Mouse (Mus musculus) adrenal gland, adult 18-20 months (tissue): ENCODE measurements around the gene Mrgprd. TPM values are rescaled to one million over a fixed set of nuclear protein-coding genes. Genes with fewer than 3 reads are reported as not detected.

ENCODE experiments used
- DNase-seq, 2 experiments: peaks; one replicate each; pipeline ENCODE4 v3.0.0; 2021 to 2022; ENCODE audit warnings: low spot score in 2 of 2
- total RNA-seq, 2 experiments: library from RNA; stranded (reverse); gene quantifications; 1 replicate in 1 of 2; 2 replicates in 1 of 2; pipeline ENCODE4 v1.2.3; 2021

Mrgprd gene
- total RNA-seq, 2 experiments from 2014 or later, result not detected

DNA sequence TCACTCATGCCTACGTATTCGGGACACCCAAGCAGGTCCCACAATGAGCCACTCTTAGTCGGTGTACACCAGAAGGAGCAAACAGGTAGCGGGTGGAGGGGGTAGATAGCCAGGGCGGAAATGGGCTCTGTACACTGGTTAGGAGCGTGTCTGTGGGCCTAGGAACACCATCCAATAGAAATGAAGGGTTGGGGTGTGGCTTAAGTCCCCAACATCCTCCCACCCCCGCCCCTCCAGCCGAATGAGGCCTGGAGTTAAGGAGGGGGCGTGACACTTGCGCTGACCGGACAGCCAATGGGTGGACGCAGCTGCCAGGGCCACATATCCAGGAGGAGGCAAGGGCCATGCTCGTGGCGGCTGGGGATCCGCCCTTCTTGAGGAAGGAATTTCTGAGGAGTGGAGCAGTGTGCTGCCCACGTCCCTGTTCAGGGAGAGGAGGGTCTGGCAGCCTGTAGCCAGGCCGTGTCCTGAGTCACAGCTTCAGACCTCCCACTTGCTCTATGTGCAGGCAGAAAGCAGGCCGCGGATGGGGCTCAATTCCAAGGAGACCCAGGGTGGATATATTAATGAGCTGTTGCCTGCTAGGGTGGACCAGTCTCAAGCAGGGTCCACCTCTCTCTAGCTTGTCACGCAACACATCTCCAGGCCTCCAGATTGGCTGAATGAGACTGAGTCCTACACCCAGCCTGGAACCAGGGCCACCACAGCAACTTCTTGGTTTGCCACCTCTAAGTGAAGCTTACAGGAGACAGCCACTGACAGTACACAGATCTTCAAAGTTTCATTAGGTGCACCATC is 11.9 kb upstream of the Mrgprd start:
- no peak for DNase-seq

DNA sequence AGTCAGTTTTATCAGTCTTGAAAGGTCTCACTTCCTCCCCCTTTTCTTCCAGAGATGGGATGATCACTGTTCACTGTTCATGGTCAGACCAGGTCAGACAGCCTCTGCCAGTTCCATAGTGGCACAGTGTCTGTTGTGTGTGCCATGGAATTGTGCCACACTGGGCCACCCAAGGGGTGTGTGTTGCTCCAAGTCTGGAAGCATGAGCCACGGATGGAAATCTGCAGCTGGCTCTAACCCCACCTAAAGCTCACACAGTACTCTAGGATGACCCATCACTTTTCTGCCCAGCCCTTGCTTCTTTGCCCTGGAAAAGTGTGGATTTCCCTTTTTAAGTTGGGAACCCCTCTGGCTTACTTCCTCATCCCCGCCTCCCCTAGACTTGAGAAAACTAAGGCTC is 10.5 kb upstream of the Mrgprd start:
- no peak for DNase-seq

DNA sequence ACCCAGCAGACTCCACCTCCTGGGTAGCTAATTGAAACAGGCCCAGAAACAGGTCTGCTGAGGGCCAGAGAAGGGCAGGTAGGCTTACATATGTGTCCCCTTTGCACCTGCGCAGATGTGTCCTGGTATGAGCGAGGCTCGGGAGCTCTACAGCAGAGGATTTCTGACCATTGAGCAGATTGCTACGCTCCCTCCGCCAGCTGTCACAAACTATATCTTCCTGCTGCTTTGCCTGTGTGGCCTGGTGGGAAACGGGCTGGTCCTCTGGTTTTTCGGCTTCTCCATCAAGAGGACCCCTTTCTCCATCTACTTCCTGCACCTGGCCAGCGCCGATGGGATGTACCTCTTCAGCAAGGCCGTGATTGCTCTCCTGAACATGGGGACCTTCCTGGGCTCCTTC is 7.0 kb upstream of the Mrgprd start:
- DNase-seq, result peak in 1 of 2 experiments; percentile 12

DNA sequence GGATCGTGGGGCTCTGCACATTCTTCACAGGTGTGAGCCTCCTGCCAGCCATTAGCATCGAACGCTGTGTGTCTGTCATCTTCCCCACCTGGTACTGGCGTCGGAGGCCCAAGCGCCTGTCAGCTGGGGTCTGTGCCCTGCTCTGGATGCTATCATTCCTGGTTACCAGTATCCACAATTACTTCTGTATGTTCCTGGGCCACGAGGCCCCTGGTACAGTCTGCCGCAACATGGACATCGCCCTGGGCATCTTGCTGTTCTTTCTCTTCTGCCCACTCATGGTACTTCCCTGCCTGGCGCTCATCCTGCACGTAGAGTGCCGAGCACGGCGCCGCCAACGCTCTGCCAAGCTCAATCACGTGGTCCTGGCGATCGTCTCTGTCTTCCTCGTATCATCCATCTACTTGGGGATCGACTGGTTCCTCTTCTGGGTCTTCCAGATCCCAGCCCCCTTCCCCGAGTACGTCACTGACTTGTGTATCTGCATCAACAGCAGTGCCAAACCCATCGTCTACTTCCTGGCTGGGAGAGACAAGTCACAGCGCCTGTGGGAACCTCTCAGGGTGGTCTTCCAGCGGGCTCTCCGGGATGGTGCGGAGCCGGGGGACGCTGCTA is 6.5 kb upstream of the Mrgprd start:
- DNase-seq, result peak in 1 of 2 experiments; percentile 18

DNA sequence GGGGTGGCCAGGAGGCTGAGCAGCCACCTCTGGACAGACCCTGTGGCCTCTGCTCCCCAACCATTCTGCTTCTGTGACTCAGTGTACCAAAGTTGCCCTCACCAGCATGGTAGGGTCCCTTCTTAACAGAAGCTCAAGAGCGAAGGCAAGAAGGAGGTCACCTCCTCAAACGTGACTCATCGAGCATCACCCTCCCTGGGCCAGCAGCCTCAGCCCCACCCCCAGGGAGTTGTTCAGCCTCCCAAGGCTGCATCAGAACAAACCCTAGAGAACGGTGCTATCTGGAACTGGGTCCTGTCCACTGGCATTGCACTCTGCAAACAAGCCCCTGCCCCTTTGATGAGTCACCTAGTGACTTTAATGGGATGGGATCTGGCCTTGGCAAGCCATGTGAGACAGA is 5.8 kb upstream of the Mrgprd start:
- peak; percentile 18 to 37 for DNase-seq

DNA sequence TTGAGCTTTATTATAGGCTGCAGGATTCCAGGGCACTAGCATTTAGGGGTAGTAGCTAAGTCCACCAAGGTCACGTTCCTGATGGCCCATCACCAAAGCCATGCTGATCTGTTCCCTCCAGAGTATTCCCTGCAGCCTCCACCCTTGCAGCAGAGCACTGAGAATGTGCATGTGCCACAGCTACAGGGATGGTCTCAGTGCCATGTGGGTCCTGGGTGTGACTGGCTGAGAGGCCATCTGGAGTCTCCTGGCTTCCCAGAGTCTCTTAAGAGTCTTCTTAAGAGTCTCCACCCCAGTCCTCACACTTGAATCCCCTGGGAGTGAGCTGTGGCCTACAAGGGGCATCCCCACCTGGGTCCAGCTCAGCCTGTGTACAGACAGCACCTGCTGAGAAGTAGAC is 4.8 kb upstream of the Mrgprd start:
- DNase-seq, result no peak

DNA sequence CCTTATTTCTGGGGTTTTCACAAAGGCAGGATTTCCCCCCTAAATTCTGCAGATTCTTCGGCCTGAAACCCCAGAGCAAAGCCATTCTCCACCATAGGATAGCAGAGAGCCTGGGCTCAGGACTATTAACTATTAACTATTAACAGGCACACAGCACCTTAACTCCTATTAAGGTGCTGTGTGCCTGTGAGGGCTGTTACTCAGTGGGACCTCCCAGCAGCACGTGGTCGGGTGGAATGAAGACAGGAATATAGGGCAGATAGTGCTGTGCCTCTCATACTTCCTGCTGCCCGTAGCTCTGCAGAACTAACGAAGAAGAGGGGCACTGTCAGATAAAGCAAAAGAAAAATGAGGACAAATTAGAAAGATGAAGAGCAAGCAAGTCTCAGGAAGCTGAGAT is 4.1 kb upstream of the Mrgprd start:
- no peak for DNase-seq

DNA sequence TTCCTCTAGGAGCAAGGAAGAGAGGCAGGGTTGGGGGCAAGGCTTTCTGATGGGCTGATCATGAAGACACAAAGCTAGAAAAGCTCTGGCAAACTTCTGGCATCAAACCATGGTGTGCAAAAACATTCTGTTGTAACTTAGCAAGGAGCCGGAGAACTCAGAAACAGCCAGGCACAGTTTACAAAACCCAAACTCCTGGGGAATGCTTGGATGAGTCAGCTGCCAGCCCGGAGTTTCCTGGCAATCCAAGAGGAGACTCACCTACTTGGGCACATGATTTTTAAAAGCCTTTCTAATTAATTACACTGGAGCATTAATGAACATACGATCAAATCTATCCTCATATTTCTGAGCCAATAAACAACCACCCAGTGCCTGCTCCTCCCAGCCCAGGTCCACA is 2.5 kb upstream of the Mrgprd start:
- no peak for DNase-seq

DNA sequence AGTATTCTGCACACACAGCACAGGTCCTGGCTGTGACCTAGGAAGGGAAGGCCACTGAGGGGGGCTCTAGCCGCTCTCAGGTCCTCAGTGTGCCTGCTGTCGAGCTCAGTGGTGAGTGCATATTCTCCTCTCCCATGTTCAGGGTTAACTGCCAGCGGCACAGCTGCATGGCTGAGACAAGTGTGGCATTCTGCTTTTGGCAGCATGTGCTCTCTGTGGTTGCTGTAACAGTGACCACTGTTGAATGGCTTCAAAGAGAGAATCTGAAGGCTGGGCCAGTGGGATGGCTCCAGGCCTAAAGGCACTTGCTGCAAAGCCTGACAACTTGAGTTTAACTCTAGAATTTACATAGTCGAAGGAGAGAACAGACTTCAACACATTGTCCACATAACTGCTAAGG is 2.9 kb downstream of the Mrgprd start:
- DNase-seq, result no peak

DNA sequence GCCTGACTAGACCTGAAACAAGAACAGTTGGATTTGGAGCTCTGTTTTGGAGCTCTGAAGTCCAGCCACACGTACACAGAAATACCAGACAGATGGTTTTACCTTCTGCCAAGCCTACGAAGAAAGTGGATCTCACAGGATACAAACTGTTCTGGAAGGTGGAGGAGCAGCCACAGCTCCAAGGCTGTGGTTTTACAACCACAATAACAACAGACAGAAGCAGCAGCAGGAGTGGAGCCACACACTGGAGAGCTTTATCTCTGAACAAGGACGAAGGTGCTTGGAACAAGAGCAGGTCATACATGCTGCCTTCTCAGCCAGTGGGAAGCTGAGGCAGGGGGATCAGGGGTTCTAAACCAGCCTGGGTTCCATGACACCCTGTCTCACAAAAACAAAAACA is 4.8 kb downstream of the Mrgprd start:
- no peak for DNase-seq

DNA sequence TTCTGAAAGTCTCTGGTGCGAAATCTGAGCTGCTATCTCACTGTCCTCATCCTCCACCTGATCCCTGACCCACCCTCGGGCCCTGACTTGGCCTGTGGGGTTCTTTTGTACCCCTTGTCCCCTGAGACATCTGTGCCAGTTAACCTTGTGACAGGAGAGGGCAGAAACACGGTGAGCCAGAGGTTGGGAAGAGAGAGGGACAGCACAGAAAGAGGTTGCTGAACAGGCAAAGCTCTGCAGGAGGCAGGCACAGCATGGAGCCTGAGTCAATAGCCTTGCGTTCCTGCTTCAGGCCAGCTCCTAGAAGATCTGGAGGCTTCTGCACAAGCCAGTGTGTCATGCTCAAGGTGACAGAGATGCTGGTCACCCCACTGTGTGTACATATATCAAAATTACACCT is 9.0 kb downstream of the Mrgprd start:
- no peak for DNase-seq

DNA sequence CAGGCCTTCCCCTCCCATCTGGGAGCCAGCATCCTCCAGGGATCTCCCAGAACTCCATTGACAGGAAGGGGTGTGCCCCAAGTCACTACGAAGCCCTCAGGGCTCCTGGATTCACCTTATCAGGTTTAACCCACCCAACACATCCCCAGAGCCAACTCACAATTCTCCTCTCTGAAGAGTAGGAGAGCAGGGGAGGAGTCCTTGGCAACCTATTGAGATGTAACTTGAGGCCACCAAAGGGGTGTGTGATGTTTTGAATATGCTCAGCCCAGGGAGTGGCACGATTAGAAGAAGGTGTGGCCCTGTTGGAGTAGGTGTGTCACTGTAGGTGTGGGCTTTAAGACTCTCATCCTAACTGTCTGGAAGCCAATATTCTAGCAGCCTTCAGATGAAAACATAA is 11.1 kb downstream of the Mrgprd start:
- no peak for DNase-seq

DNA sequence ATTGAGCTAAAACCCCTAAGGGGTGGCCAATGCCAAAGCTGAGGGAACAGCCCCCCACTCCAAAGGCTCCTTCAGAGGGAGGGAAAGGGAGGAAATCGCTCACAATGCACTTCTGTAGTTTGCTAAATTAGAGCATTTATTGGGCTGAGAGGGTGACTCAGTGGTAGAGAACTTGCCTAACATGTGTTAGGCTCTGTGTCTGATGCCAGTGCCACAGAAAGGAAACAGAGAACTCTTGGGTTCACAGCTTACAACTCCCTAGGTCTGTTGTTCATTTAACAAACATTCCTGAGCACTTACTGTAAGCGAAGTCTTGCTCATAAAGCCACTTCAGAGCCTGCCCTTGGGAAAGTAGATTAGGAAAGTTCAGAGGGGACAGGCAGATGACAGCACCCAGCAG is 15.3 kb downstream of the Mrgprd start:
- no peak for DNase-seq

DNA sequence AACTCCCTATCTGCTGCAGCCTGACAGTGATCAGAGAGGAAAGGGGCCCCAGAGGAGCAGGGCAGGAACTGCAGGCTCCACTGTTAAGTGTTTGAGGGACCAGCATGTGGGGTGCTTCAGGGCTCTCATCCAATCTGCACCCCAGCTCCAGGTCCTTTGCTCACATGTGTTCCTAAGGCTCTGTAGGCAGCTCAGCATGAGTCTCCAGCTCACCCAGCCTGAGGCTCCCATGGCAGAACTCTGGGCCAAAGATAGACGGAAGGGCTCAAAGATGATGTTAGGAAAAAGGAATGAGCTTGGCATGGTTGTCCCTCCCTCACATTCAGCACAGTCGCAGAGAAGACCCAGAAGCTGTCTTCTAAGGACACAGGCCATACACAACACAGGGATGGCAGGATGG is 16.0 kb downstream of the Mrgprd start:
- no peak for DNase-seq

DNA sequence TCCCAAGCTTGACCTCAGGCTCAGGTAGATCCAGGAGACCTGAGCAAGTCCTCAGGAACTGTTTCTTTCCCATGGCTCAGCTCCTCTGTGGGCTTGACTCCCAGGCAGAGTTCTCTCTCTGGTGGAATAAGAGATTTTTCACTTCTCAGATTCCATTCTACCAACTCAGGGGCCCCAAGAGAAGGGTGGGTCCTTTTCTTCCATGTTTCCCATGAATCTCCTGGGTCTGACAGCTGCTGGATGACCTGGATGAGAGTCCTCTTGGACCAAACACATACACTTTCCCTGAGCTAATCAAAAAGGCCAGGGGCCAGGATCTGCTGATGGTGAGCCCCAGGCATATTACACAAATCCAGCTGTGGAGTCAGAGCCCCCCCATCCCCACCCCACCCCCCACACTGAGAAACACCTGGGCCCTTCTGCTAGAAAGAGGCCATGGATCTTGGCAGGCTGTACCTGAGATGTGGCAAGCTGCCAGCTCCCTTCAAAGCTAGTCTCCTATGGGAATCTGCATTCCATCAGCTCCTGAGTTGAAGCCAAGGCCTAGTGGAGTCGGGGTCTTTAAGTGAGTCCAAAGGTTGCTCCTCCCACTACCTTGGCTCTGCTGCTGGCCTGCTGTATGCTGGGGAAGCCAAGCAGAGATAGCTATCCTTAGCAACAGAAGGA is 17.9 kb downstream of the Mrgprd start:
- no peak for DNase-seq

DNA sequence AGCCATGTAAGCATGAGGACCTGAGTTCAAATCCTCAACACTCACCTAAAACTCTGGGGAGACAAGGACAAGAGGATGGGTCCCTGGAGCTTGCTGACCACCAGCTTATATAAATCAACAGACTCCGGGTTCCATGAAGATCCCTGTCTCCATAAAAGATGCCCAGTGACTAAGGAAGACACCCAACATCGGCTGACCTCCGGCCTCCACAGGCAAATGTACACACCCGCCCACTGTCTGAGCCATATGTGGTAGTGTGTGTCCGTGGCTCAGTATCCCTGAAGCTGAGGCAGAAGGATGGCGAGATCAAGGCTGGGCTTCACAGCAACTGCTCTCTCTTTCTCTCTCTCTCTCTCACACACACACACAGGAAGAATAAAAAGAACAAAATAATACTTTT is 19.3 kb downstream of the Mrgprd start:
- no peak for DNase-seq

DNA sequence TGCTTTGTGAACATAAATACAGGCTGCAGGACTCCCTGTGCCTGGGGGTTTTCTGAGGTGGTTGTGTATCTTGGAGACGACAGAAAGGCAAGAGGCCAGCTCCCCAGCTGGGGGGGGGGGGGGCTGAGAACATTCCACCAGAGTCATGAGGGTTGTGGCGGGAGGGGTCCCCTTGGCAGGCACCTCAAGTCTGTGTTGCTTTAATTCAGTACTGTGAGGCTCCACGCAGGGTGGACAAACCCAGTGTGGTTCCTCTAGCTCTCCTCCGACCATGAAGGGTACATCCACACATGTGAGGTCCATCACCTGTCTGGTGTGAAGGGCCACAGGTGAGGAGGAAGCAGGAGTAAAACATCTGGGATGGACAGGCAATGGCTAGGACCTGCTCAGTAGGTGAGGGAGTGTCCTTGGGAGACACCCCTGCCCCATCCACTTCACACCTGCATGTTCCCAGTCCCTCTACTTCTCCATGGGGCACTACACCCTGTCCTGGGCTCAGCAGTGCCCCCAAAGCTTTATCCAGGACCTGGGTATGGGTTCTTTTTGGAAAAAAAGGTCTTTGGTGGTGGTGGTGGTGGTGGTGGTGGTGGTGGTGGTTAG is 19.9 kb downstream of the Mrgprd start:
- DNase-seq, result no peak

DNA sequence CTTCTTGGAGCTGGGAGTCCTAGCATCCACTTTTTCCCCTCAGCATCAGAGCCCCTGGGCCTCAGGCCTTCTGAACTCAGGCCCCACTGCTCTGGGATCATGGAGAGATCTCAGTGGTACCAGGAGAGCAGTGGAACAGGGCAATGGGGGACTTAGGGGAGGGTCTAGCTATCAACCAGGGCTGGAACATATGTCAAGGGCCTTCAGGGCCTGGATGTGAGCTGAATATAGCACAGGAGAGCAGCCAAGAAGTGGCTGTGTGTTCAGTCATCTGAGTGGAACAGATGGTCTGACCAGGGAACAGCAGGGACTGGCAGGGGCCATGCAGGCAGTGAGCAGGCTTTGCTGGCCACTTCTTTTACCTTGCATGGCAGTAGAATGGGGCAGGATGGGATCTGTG is 20.6 kb downstream of the Mrgprd start:
- no peak for DNase-seq

DNA sequence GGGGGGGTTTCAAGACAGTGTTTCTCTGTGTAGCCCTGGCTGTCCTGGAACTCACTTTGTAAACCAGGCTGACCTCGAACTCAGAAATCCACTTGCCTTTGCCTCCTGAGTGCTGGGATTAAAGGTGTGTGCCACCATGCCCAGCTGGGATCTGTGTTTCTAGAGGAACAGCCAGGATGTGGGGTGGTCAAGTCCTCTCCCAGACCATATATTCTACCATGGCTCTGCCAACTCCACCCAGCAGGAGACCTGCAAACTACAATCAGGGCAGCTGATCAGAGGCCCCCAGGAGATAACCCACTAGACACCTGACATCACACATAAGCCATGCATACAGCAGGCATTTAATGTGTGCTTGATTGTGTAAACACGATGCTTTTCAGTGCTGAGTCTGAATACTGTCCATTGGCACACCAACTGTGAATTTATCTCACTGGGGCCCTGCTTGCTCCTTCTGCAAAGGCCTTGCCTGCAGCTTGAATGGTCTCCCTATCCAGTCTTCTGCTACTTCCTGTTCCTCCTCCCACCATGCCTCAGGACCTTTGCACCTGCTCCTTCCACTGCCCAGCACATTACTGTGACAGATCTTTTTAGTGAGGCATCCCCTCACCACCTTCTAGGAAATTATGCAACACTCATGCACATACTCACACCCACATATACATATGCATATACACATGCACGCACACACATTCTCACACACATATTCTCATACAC is 21.1 kb downstream of the Mrgprd start:
- no peak for DNase-seq

DNA sequence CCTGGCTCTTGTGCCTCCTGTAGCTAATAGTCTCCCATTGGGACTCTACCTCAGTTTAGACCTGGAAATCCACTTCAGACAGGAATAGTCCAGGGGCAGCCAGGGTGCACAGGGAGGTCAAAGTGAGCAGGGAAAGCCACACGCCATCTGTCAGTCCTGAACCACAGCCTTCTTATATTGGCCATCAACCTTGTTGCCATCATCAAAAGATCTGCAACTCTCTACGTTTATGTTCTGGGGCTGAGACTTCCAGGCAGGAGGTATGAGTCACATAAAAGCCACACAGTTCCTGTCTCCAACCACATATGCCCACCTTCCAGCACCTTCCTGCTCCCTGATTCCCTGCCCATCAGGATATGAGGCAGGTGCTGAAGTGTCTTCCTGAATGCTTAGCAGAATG is 23.3 kb downstream of the Mrgprd start:
- DNase-seq, result no peak

DNA sequence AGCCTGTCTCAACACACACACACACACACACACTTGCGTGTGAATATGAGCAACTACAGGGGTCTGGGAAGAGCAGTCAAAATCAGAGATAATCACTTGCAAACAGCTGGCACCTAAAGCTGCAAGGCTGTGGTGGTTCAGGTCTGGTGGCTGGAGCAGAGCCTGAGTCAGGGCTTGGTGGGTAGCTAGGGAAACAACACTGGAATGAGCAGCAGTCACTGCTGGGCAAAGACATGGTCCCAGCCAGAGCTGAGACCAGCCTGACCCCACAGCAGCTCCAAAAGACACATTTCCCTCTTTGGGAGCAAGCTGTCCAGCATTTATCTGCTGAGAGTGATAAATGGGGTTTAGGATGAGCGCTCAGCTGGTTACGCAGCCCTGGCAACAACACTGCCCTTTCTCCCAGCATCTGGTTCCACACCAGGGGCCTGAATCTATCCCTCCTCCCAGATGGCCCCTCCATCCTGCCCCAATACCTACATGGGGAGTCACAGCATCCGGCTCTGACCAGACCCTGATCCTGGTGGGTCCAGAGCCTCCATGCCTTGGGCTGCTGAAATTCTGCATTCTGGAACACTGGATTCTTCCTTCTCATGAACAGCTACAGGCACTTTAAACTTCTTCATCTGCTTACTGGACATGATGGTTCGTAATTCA is 25.7 kb downstream of the Mrgprd start:
- no peak for DNase-seq
